Mouse (Mus musculus) kidney, embryonic 16.5 days (tissue): Measurements from ENCODE around the gene Oprm1. TPM values are rescaled to one million over a fixed set of nuclear protein-coding genes. Genes with fewer than 3 reads are reported as not detected.

ENCODE experiments used
- ATAC-seq: fragments of 200-750 bp; cut with Nextera tagmentation; 2 replicates; pipeline ENCODE4 v1.8.0; 2017; ENCODE audit warnings: moderate TSS enrichment; ENCODE audit not compliant: low FRiP score, low TSS enrichment
- H3K27ac ChIP-seq: fragments of 300-500 bp; sonication (generic); 2 replicates; pipeline ENCODE4 v1.5.1; 2014; ENCODE audit warnings: low read length
- H3K27me3 ChIP-seq: fragments of 300-500 bp; sonication (generic); 2 replicates; pipeline ENCODE4 v1.6.1; 2014; ENCODE audit warnings: low read length, control low read depth, mixed read lengths; ENCODE audit not compliant: insufficient read depth
- H3K36me3 ChIP-seq: fragments of 300-500 bp; sonication (generic); 2 replicates; pipeline ENCODE4 v1.6.1; 2014; ENCODE audit warnings: low read length, control low read depth, mixed read lengths; ENCODE audit not compliant: insufficient read depth
- H3K4me1 ChIP-seq: fragments of 300-500 bp; sonication (generic); 2 replicates; pipeline ENCODE4 v1.6.1; 2014; ENCODE audit warnings: low read length, control low read depth, mixed read lengths; ENCODE audit not compliant: insufficient read depth
- H3K4me2 ChIP-seq: fragments of 300-500 bp; sonication (generic); replicated peaks from 2 replicates; pipeline ENCODE4 v1.6.1; 2014; ENCODE audit warnings: low read depth, low read length
- H3K4me3 ChIP-seq: fragments of 300-500 bp; sonication (generic); 2 replicates; pipeline ENCODE4 v1.5.1; 2014; ENCODE audit warnings: mild to moderate bottlenecking, low read length
- H3K9ac ChIP-seq: fragments of 300-500 bp; sonication (generic); replicated peaks from 2 replicates; pipeline ENCODE4 v1.6.1; 2014; ENCODE audit warnings: low read length
- H3K9me3 ChIP-seq: fragments of 300-500 bp; sonication (generic); 2 replicates; pipeline ENCODE4 v1.6.1; 2016; ENCODE audit warnings: low read length, control low read depth
- WGBS: fragments of 180-500 bp; shearing (Covaris S2); extraction: QIAGEN DNeasy Blood & Tissue Kit; methylation state at CpG from one replicate; pipeline ENCODE4 v1.1.7; 2014; 5-methylcytosine and 5-hydroxymethylcytosine counted together
- polyA plus RNA-seq: library from polyadenylated mRNA; unstranded; fragments of >200 nt; fragmentation: Nextera tagmentation; extraction: Ambion mirVana; gene quantifications from 2 replicates; pipeline ENCODE4 v1.2.1, GENCODE M21; 2015

Gene Oprm1
- polyA plus RNA-seq, 1 experiment from 2014 or later: 0.24 TPM

- 33% methylated on average over 5 of the region's 5 CpGs for WGBS
- no peak overlapping the region for H3K4me2 ChIP-seq
- no peaks in the 10 kb centered on the region for H3K36me3 ChIP-seq
- 0 out of 2 replicates have a peak overlapping the region, but pooled peaks have one; percentile 3 for H3K27ac ChIP-seq
- H3K9me3 ChIP-seq: no peaks in the 10 kb centered on the region
- H3K4me3 ChIP-seq: no peak overlapping the region
- H3K27me3 ChIP-seq: no peaks in the 10 kb centered on the region
- peaks cover 10% of the 10 kb centered on the region; the same call in 1 of the 2 replicates for H3K4me1 ChIP-seq
- H3K9ac ChIP-seq: no peak overlapping the region
- peak; percentile 64 for ATAC-seq
Observed at GRCm38 (mm10) chr10:6889640-6890245, 131.4 kb downstream of the Oprm1 start.

- peak; percentile 75 for ATAC-seq
- WGBS: 55% methylated on average over 5 of the region's 5 CpGs
- H3K27ac ChIP-seq: 0 out of 2 replicates have a peak overlapping the region, but pooled peaks have one; percentile 3
Observed at GRCm38 (mm10) chr10:6890348-6891009, 132.2 kb downstream of the Oprm1 start.

GRCm38 (mm10) chr10:6895796-6896195, 137.5 kb downstream of the Oprm1 start:
- no peak for ATAC-seq
- Histone ChIP-seq H3K36me3 (no peaks in the 10 kb centered on the region), H3K9ac (no peak overlapping the region)

More at GRCm38 (mm10) chr10:6890348-6891009, 132.2 kb downstream of the Oprm1 start:
- Histone ChIP-seq H3K4me1 (peaks cover 10% of the 10 kb centered on the region; the same call in 1 of the 2 replicates), H3K4me3 (no peak overlapping the region), H3K27me3 (no peaks in the 10 kb centered on the region), H3K4me2 (no peak overlapping the region), H3K9me3 (no peaks in the 10 kb centered on the region), H3K36me3 (no peaks in the 10 kb centered on the region), H3K9ac (no peak overlapping the region)

GRCm38 (mm10) chr10:6896659-6897303, 138.5 kb downstream of the Oprm1 start:
- no peaks in the 10 kb centered on the region for H3K9me3 ChIP-seq
- H3K27me3 ChIP-seq: no peaks in the 10 kb centered on the region
- no peak overlapping the region for H3K4me3 ChIP-seq
- H3K4me2 ChIP-seq: no peak overlapping the region
- H3K4me1 ChIP-seq: peaks cover 8% of the 10 kb centered on the region; the same call in 1 of the 2 replicates
- no peak overlapping the region for H3K9ac ChIP-seq
- H3K27ac ChIP-seq: no peak overlapping the region
- ATAC-seq: peak; percentile 46; the same call in 1 of the 2 replicates
- no peaks in the 10 kb centered on the region for H3K36me3 ChIP-seq
- 65% methylated on average over 3 of the region's 3 CpGs for WGBS

More at GRCm38 (mm10) chr10:6895796-6896195, 137.5 kb downstream of the Oprm1 start:
- H3K4me3 ChIP-seq: no peak overlapping the region
- H3K9me3 ChIP-seq: no peaks in the 10 kb centered on the region
- H3K4me2 ChIP-seq: no peak overlapping the region
- peaks cover 8% of the 10 kb centered on the region; the same call in 1 of the 2 replicates for H3K4me1 ChIP-seq
- H3K27ac ChIP-seq: no peak overlapping the region
- WGBS: 62% methylated on average over 3 of the region's 3 CpGs
- H3K27me3 ChIP-seq: no peaks in the 10 kb centered on the region

GRCm38 (mm10) chr10:6900126-6900525, 141.8 kb downstream of the Oprm1 start:
- 81% methylated on average over 4 of the region's 4 CpGs for WGBS
- H3K27ac ChIP-seq: no peak overlapping the region
- H3K36me3 ChIP-seq: no peaks in the 10 kb centered on the region
- H3K27me3 ChIP-seq: no peaks in the 10 kb centered on the region
- H3K9me3 ChIP-seq: no peaks in the 10 kb centered on the region
- H3K9ac ChIP-seq: no peak overlapping the region
- H3K4me3 ChIP-seq: no peak overlapping the region
- no peak overlapping the region for H3K4me2 ChIP-seq
- no peak for ATAC-seq
- H3K4me1 ChIP-seq: peaks cover 8% of the 10 kb centered on the region; the same call in 1 of the 2 replicates

- 92% methylated on average over 3 of the region's 3 CpGs for WGBS
- Histone ChIP-seq H3K9ac (no peak overlapping the region), H3K4me3 (no peak overlapping the region), H3K4me1 (peaks cover 5% of the 10 kb centered on the region; the same call in 1 of the 2 replicates), H3K27ac (no peak overlapping the region), H3K9me3 (no peaks in the 10 kb centered on the region), H3K36me3 (no peaks in the 10 kb centered on the region), H3K4me2 (no peak overlapping the region), H3K27me3 (no peaks in the 10 kb centered on the region)
- ATAC-seq: no peak
Observed at GRCm38 (mm10) chr10:6901819-6902393, 143.6 kb downstream of the Oprm1 start.

GRCm38 (mm10) chr10:6909763-6910162, 151.5 kb downstream of the Oprm1 start:
- Histone ChIP-seq H3K9ac (no peak overlapping the region), H3K4me3 (no peak overlapping the region)
- WGBS: 72% methylated on average over 2 of the region's 2 CpGs

GRCm38 (mm10) chr10:6915991-6916390, 157.7 kb downstream of the Oprm1 start:
- H3K4me1 ChIP-seq: peaks cover 7% of the 10 kb centered on the region; the same call in 1 of the 2 replicates
- H3K9me3 ChIP-seq: no peaks in the 10 kb centered on the region
- H3K27ac ChIP-seq: no peak overlapping the region
- no peak overlapping the region for H3K4me3 ChIP-seq
- no peaks in the 10 kb centered on the region for H3K27me3 ChIP-seq
- H3K9ac ChIP-seq: no peak overlapping the region
- 62% methylated on average over 1 of the region's 1 CpGs for WGBS
- no peak overlapping the region for H3K4me2 ChIP-seq
- ATAC-seq: no peak
- no peaks in the 10 kb centered on the region for H3K36me3 ChIP-seq

More at GRCm38 (mm10) chr10:6909763-6910162, 151.5 kb downstream of the Oprm1 start:
- no peaks in the 10 kb centered on the region for H3K27me3 ChIP-seq
- no peaks in the 10 kb centered on the region for H3K4me1 ChIP-seq
- no peak overlapping the region for H3K4me2 ChIP-seq
- ATAC-seq: no peak
- no peaks in the 10 kb centered on the region for H3K9me3 ChIP-seq
- no peak overlapping the region for H3K27ac ChIP-seq
- no peaks in the 10 kb centered on the region for H3K36me3 ChIP-seq

- Histone ChIP-seq H3K27me3 (no peaks in the 10 kb centered on the region), H3K4me3 (no peak overlapping the region), H3K27ac (no peak overlapping the region), H3K9me3 (no peaks in the 10 kb centered on the region), H3K9ac (no peak overlapping the region), H3K36me3 (no peaks in the 10 kb centered on the region), H3K4me1 (peaks cover 7% of the 10 kb centered on the region; the same call in 1 of the 2 replicates), H3K4me2 (peak overlapping the region; percentile 21; the same call in 1 of the 2 replicates)
- ATAC-seq: peak; percentile 81; the same call in 1 of the 2 replicates
- WGBS: 18% methylated on average over 6 of the region's 6 CpGs
Observed at GRCm38 (mm10) chr10:6916545-6917257, 158.4 kb downstream of the Oprm1 start.
